Mouse (Mus musculus) G1E (cell line): Measurements from ENCODE around the gene Ubxn10.

Experiments
- CTCF ChIP-seq: IDR thresholded peaks from 2 replicates; pipeline ENCODE4 v1.5.1; 2012; ENCODE audit warnings: low read depth, low read length, inconsistent platforms, mixed read lengths
- GATA1 ChIP-seq: IDR thresholded peaks from 2 replicates; pipeline ENCODE4 v1.6.1; 2012; ENCODE audit warnings: borderline replicate concordance, low read length, inconsistent platforms, mixed read lengths
- GATA2 ChIP-seq: IDR thresholded peaks from 2 replicates; pipeline ENCODE4 v1.6.1; 2012; ENCODE audit warnings: low read depth, low read length, inconsistent platforms, borderline replicate concordance
- POLR2AphosphoS5 ChIP-seq: IDR thresholded peaks from 2 replicates; pipeline ENCODE4 v1.6.1; 2012; ENCODE audit warnings: low read depth, low read length, inconsistent platforms; ENCODE audit not compliant: insufficient replicate concordance
- TAL1 ChIP-seq: conservative IDR thresholded peaks from 2 replicates; pipeline ENCODE4 v1.6.1; 2012; ENCODE audit warnings: low read depth, low read length, inconsistent platforms, mixed read lengths

- TF ChIP-seq CTCF (no peak), GATA1 (no peak), GATA2 (no peak), TAL1 (no peak), POLR2AphosphoS5 (no peak)
These were observed 11.9 kb downstream of the Ubxn10 start for GRCm38 (mm10) chr4:138725127-138725461.
